Mouse (Mus musculus) neural tube, embryonic 14.5 days (tissue): ENCODE measurements around the gene Fkbp6. TPM values are rescaled to one million over a fixed set of nuclear protein-coding genes. Genes with fewer than 3 reads are reported as not detected.

ENCODE experiments used
- ATAC-seq: fragments of 200-750 bp; cut with Nextera tagmentation; 2 replicates; pipeline ENCODE4 v1.8.0; 2017; ENCODE audit warnings: low read depth, mild to moderate bottlenecking, moderate TSS enrichment, moderate library complexity
- H3K27ac ChIP-seq: fragments of 300-500 bp; sonication (generic); 2 replicates; pipeline ENCODE4 v1.5.1; 2014; ENCODE audit warnings: low read depth, mild to moderate bottlenecking, control low read depth, low read length, moderate library complexity, mixed read lengths
- H3K27me3 ChIP-seq: fragments of 300-500 bp; sonication (generic); 2 replicates; pipeline ENCODE4 v1.6.1; 2014; ENCODE audit warnings: low read length; ENCODE audit not compliant: control insufficient read depth, insufficient read depth
- H3K36me3 ChIP-seq: fragments of 300-500 bp; sonication (generic); 2 replicates; pipeline ENCODE4 v1.6.1; 2014; ENCODE audit warnings: low read length, mixed read lengths; ENCODE audit not compliant: control insufficient read depth, insufficient read depth
- H3K4me1 ChIP-seq: fragments of 300-500 bp; sonication (generic); 2 replicates; pipeline ENCODE4 v1.6.1; 2014; ENCODE audit warnings: low read length; ENCODE audit not compliant: control insufficient read depth, insufficient read depth
- H3K4me2 ChIP-seq: fragments of 300-500 bp; sonication (generic); 2 replicates; pipeline ENCODE4 v1.6.1; 2014; ENCODE audit warnings: mild to moderate bottlenecking, low read depth, low read length, control low read depth
- H3K4me3 ChIP-seq: fragments of 300-500 bp; sonication (generic); 2 replicates; pipeline ENCODE4 v1.5.1; 2014; ENCODE audit warnings: low read depth, low read length, control low read depth, mixed read lengths
- H3K9ac ChIP-seq: fragments of 300-500 bp; sonication (generic); replicated peaks from 2 replicates; pipeline ENCODE4 v1.6.1; 2014; ENCODE audit warnings: low read depth, mild to moderate bottlenecking, control low read depth, low read length, mixed read lengths
- H3K9me3 ChIP-seq: fragments of 300-500 bp; sonication (generic); 2 replicates; pipeline ENCODE4 v1.6.1; 2016; ENCODE audit warnings: low read length; ENCODE audit not compliant: control insufficient read depth
- WGBS: fragments of 180-500 bp; shearing (Covaris S2); extraction: QIAGEN DNeasy Blood & Tissue Kit; methylation state at CpG from one replicate; pipeline ENCODE4 v1.1.7; 2014; 5-methylcytosine and 5-hydroxymethylcytosine counted together
- polyA plus RNA-seq: library from polyadenylated mRNA; unstranded; fragments of >200 nt; fragmentation: Nextera tagmentation; extraction: Ambion mirVana; gene quantifications from 2 replicates; pipeline ENCODE4 v1.2.1, GENCODE M21; 2014

Fkbp6 gene
- polyA plus RNA-seq, 1 experiment from 2014 or later, result not detected

- no peak overlapping the region for H3K4me2 ChIP-seq
- no peak overlapping the region for H3K27ac ChIP-seq
- H3K9me3 ChIP-seq, result no peaks in the 10 kb centered on the region
- no peak overlapping the region for H3K9ac ChIP-seq
- no peak for ATAC-seq
- no peak overlapping the region for H3K4me3 ChIP-seq
- no peaks in the 10 kb centered on the region for H3K27me3 ChIP-seq
- no peaks in the 10 kb centered on the region for H3K36me3 ChIP-seq
- H3K4me1 ChIP-seq, result no peaks in the 10 kb centered on the region
- WGBS, result 83% methylated on average over 3 of the region's 3 CpGs
Measured at GRCm38 (mm10) chr5:135302454-135302853, 47.4 kb downstream of the Fkbp6 start.

DNA sequence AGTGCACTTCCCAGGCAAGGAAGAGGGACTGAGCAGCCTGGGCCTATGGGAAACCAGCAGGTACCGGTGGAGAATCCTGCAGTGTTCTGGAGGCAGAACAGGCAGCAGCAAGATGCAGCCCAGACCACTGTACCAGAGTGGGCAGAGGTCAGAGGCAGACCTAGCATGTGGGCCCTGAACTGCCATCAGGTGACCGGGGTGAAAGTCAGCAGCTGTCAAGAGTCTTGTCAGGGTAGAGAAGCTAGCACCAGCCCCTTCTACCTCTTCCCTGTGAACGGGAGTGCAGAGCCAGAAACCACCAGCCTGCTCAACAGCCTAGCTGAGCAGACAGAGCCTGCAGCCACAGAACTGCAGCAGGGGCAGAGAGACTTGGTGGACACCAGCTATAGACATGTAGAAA, 47.9 kb downstream of the Fkbp6 start:
- Histone ChIP-seq H3K36me3 (no peaks in the 10 kb centered on the region), H3K4me1 (no peaks in the 10 kb centered on the region), H3K27ac (no peak overlapping the region), H3K9me3 (no peaks in the 10 kb centered on the region), H3K27me3 (no peaks in the 10 kb centered on the region), H3K9ac (no peak overlapping the region), H3K4me3 (no peak overlapping the region), H3K4me2 (no peak overlapping the region)
- WGBS, result 39% methylated on average over 3 of the region's 3 CpGs
- no peak for ATAC-seq

- no peak overlapping the region for H3K27ac ChIP-seq
- H3K36me3 ChIP-seq, result no peaks in the 10 kb centered on the region
- H3K27me3 ChIP-seq, result no peaks in the 10 kb centered on the region
- H3K4me1 ChIP-seq, result no peaks in the 10 kb centered on the region
- H3K4me2 ChIP-seq, result no peak overlapping the region
- WGBS, result 92% methylated on average over 2 of the region's 2 CpGs
- no peak for ATAC-seq
- H3K9ac ChIP-seq, result no peak overlapping the region
- no peak overlapping the region for H3K4me3 ChIP-seq
- H3K9me3 ChIP-seq, result no peaks in the 10 kb centered on the region
Measured at GRCm38 (mm10) chr5:135292001-135292400, 57.8 kb downstream of the Fkbp6 start.

GRCm38 (mm10) chr5:135291193-135291592, 58.7 kb downstream of the Fkbp6 start:
- Histone ChIP-seq H3K4me3 (no peak overlapping the region), H3K36me3 (no peaks in the 10 kb centered on the region), H3K4me2 (no peak overlapping the region), H3K9me3 (no peaks in the 10 kb centered on the region), H3K27ac (no peak overlapping the region), H3K4me1 (no peaks in the 10 kb centered on the region), H3K9ac (no peak overlapping the region), H3K27me3 (no peaks in the 10 kb centered on the region)
- WGBS, result 47% methylated on average over 4 of the region's 4 CpGs
- ATAC-seq, result no peak

GRCm38 (mm10) chr5:135290703-135291102, 59.1 kb downstream of the Fkbp6 start:
- Histone ChIP-seq H3K9ac (no peak overlapping the region), H3K4me2 (no peak overlapping the region), H3K27ac (no peak overlapping the region), H3K9me3 (no peaks in the 10 kb centered on the region), H3K27me3 (no peaks in the 10 kb centered on the region), H3K4me3 (no peak overlapping the region), H3K36me3 (no peaks in the 10 kb centered on the region), H3K4me1 (no peaks in the 10 kb centered on the region)
- whole genome bisulfite sequencing, result 85% methylated on average over 6 of the region's 6 CpGs
- ATAC-seq, result no peak

DNA sequence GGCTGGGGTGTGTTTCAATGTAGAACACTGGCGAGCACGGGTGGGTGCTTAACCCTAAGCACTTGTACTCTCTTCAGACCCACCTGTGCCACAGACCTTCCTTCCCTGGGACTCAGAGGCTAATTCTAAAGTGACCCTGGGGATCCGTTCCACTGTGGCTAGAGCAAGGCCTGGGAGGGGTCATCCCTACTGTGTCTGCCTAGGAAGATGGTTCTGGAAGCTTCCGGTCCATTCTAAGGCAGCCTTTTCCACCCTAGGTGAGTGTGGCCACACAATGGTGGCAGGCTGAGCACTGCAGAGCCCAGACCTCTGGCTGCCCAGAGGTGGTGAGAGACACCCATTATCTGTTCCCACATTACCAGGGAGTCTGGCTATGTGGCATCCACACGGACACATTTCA, 62.9 kb downstream of the Fkbp6 start:
- no peak overlapping the region for H3K27ac ChIP-seq
- H3K9me3 ChIP-seq, result no peaks in the 10 kb centered on the region
- no peak overlapping the region for H3K4me3 ChIP-seq
- H3K36me3 ChIP-seq, result no peaks in the 10 kb centered on the region
- no peaks in the 10 kb centered on the region for H3K4me1 ChIP-seq
- WGBS, result 78% methylated on average over 5 of the region's 5 CpGs
- no peak overlapping the region for H3K9ac ChIP-seq
- H3K4me2 ChIP-seq, result no peak overlapping the region
- no peaks in the 10 kb centered on the region for H3K27me3 ChIP-seq
- no peak for ATAC-seq

- peak; percentile 63; the same call in 1 of the 2 replicates for ATAC-seq
- 0% methylated on average over 6 of the region's 6 CpGs for WGBS
Measured at GRCm38 (mm10) chr5:135286185-135286584, 63.7 kb downstream of the Fkbp6 start.

DNA sequence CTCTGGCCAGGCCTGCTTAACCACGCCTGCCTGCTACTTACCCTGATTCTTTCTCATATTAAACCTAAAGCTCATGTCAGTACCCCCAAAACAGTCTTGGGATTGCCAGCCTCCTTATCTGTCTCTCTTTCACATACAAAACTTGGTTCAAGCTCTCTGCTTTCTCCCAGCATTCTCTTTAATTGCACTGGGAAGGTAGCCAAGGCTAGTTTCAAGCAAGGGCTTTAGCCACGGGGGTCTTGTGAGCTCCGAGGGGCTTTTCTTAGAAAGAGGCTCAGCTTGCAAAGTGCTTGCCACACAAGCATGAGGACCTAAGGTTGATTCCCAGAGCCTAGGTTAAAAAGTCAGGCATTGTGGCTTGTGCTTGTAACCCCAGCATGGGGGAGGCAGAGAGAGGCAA, 64.6 kb downstream of the Fkbp6 start:
- Histone ChIP-seq H3K36me3 (no peaks in the 10 kb centered on the region), H3K4me3 (no peak overlapping the region), H3K27ac (no peak overlapping the region), H3K9ac (no peak overlapping the region), H3K4me1 (no peaks in the 10 kb centered on the region), H3K27me3 (no peaks in the 10 kb centered on the region), H3K9me3 (no peaks in the 10 kb centered on the region), H3K4me2 (no peak overlapping the region)
- no peak for ATAC-seq
- 52% methylated on average over 3 of the region's 3 CpGs for WGBS

More at GRCm38 (mm10) chr5:135286185-135286584, 63.7 kb downstream of the Fkbp6 start:
- H3K27me3 ChIP-seq, result no peaks in the 10 kb centered on the region
- no peak overlapping the region for H3K4me3 ChIP-seq
- H3K9me3 ChIP-seq, result no peaks in the 10 kb centered on the region
- no peak overlapping the region for H3K27ac ChIP-seq
- no peaks in the 10 kb centered on the region for H3K36me3 ChIP-seq
- H3K4me1 ChIP-seq, result no peaks in the 10 kb centered on the region
- no peak overlapping the region for H3K4me2 ChIP-seq
- H3K9ac ChIP-seq, result no peak overlapping the region

- Histone ChIP-seq H3K4me3 (no peak overlapping the region), H3K9ac (no peak overlapping the region), H3K27me3 (no peaks in the 10 kb centered on the region; the same call in 1 of the 2 replicates), H3K36me3 (no peaks in the 10 kb centered on the region), H3K27ac (no peak overlapping the region), H3K4me1 (no peaks in the 10 kb centered on the region), H3K4me2 (no peak overlapping the region), H3K9me3 (no peaks in the 10 kb centered on the region)
- WGBS, result 82% methylated on average over 9 of the region's 9 CpGs
- ATAC-seq, result no peak
Measured at GRCm38 (mm10) chr5:135280226-135280625, 69.6 kb downstream of the Fkbp6 start.
